Mouse (Mus musculus): ENCODE results near the gene Gm9945. TPM values are rescaled to one million over a fixed set of nuclear protein-coding genes. Genes with fewer than 3 reads are reported as not detected.

Gene Gm9945
- polyA plus RNA-seq, 1 experiment from 2014 or later, result not detected

GRCm38 (mm10) chr11:53495417-53495816 lies 15.5 kb downstream of the Gm9945 start:
- Histone ChIP-seq H3K27ac (ENCODE audit: low read length) (no peak overlapping the region), H3K4me2 (ENCODE audit: low read length) (no peak overlapping the region), H3K27me3 (ENCODE audit: control insufficient read depth, insufficient read depth, low read depth, low read length) (no peaks in the 10 kb centered on the region; the same call in 1 of the 2 replicates), H3K9ac (ENCODE audit: low read depth, low read length) (no peak overlapping the region), H3K9me3 (replicated peaks; ENCODE audit: control insufficient read depth, low read length, poor library complexity, severe bottlenecking) (no peaks in the 10 kb centered on the region), H3K36me3 (ENCODE audit: control insufficient read depth, insufficient read depth, low read length) (no peaks in the 10 kb centered on the region), H3K4me1 (ENCODE audit: control insufficient read depth, insufficient read depth, low read length) (no peaks in the 10 kb centered on the region), H3K4me3 (ENCODE audit: low read depth, low read length) (no peak overlapping the region)
- 21% methylated on average over 6 of the region's 6 CpGs for WGBS
- no peak for ATAC-seq

- Histone ChIP-seq H3K27ac (ENCODE audit: low read length) (no peak overlapping the region), H3K9me3 (replicated peaks; ENCODE audit: control insufficient read depth, low read length, poor library complexity, severe bottlenecking) (no peaks in the 10 kb centered on the region), H3K4me2 (ENCODE audit: low read length) (no peak overlapping the region), H3K27me3 (ENCODE audit: control insufficient read depth, insufficient read depth, low read depth, low read length) (no peaks in the 10 kb centered on the region; the same call in 1 of the 2 replicates), H3K9ac (ENCODE audit: low read depth, low read length) (no peak overlapping the region), H3K4me3 (ENCODE audit: low read depth, low read length) (no peak overlapping the region), H3K36me3 (ENCODE audit: control insufficient read depth, insufficient read depth, low read length) (no peaks in the 10 kb centered on the region), H3K4me1 (ENCODE audit: control insufficient read depth, insufficient read depth, low read length) (no peaks in the 10 kb centered on the region)
- WGBS, result 82% methylated on average over 6 of the region's 6 CpGs
- ATAC-seq, result no peak
Observed at GRCm38 (mm10) chr11:53496946-53497345, 17.0 kb downstream of the Gm9945 start.

GRCm38 (mm10) chr11:53500569-53500968 lies 20.6 kb downstream of the Gm9945 start:
- no peaks in the 10 kb centered on the region; the same call in 1 of the 2 replicates for H3K27me3 ChIP-seq (ENCODE audit: control insufficient read depth, insufficient read depth, low read depth, low read length)
- no peaks in the 10 kb centered on the region for H3K9me3 ChIP-seq (replicated peaks; ENCODE audit: control insufficient read depth, low read length, poor library complexity, severe bottlenecking)
- WGBS, result 9% methylated on average over 11 of the region's 11 CpGs
- ATAC-seq, result no peak
- no peaks in the 10 kb centered on the region for H3K4me1 ChIP-seq (ENCODE audit: control insufficient read depth, insufficient read depth, low read length)
- no peak overlapping the region for H3K9ac ChIP-seq (ENCODE audit: low read depth, low read length)
- H3K4me3 ChIP-seq (ENCODE audit: low read depth, low read length), result no peak overlapping the region
- no peaks in the 10 kb centered on the region for H3K36me3 ChIP-seq (ENCODE audit: control insufficient read depth, insufficient read depth, low read length)
- H3K27ac ChIP-seq (ENCODE audit: low read length), result no peak overlapping the region
- no peak overlapping the region for H3K4me2 ChIP-seq (ENCODE audit: low read length)

GRCm38 (mm10) chr11:53502039-53502765 lies 22.2 kb downstream of the Gm9945 start:
- no peak for ATAC-seq
- H3K27me3 ChIP-seq (ENCODE audit: control insufficient read depth, insufficient read depth, low read depth, low read length), result no peaks in the 10 kb centered on the region
- H3K4me2 ChIP-seq (ENCODE audit: low read length), result no peak overlapping the region
- no peak overlapping the region for H3K9ac ChIP-seq (ENCODE audit: low read depth, low read length)
- 83% methylated on average over 8 of the region's 8 CpGs for WGBS
- no peak overlapping the region for H3K27ac ChIP-seq (ENCODE audit: low read length)
- no peaks in the 10 kb centered on the region for H3K36me3 ChIP-seq (ENCODE audit: control insufficient read depth, insufficient read depth, low read length)
- H3K4me3 ChIP-seq (ENCODE audit: low read depth, low read length), result no peak overlapping the region
- H3K9me3 ChIP-seq (replicated peaks; ENCODE audit: control insufficient read depth, low read length, poor library complexity, severe bottlenecking), result no peaks in the 10 kb centered on the region
- H3K4me1 ChIP-seq (ENCODE audit: control insufficient read depth, insufficient read depth, low read length), result no peaks in the 10 kb centered on the region

GRCm38 (mm10) chr11:53503738-53504137 lies 23.8 kb downstream of the Gm9945 start:
- no peak overlapping the region for H3K27ac ChIP-seq (ENCODE audit: low read length)
- no peak overlapping the region for H3K9ac ChIP-seq (ENCODE audit: low read depth, low read length)
- WGBS, result 90% methylated on average over 5 of the region's 5 CpGs
- no peak overlapping the region for H3K4me3 ChIP-seq (ENCODE audit: low read depth, low read length)
- no peaks in the 10 kb centered on the region for H3K9me3 ChIP-seq (replicated peaks; ENCODE audit: control insufficient read depth, low read length, poor library complexity, severe bottlenecking)
- no peaks in the 10 kb centered on the region for H3K27me3 ChIP-seq (ENCODE audit: control insufficient read depth, insufficient read depth, low read depth, low read length)
- no peaks in the 10 kb centered on the region for H3K36me3 ChIP-seq (ENCODE audit: control insufficient read depth, insufficient read depth, low read length)
- H3K4me2 ChIP-seq (ENCODE audit: low read length), result no peak overlapping the region
- no peaks in the 10 kb centered on the region for H3K4me1 ChIP-seq (ENCODE audit: control insufficient read depth, insufficient read depth, low read length)
- ATAC-seq, result no peak

GRCm38 (mm10) chr11:53504376-53504775 lies 24.4 kb downstream of the Gm9945 start:
- no peaks in the 10 kb centered on the region for H3K9me3 ChIP-seq (replicated peaks; ENCODE audit: control insufficient read depth, low read length, poor library complexity, severe bottlenecking)
- no peak overlapping the region for H3K4me2 ChIP-seq (ENCODE audit: low read length)
- H3K4me3 ChIP-seq (ENCODE audit: low read depth, low read length), result no peak overlapping the region
- H3K27me3 ChIP-seq (ENCODE audit: control insufficient read depth, insufficient read depth, low read depth, low read length), result no peaks in the 10 kb centered on the region
- no peak overlapping the region for H3K27ac ChIP-seq (ENCODE audit: low read length)
- H3K36me3 ChIP-seq (ENCODE audit: control insufficient read depth, insufficient read depth, low read length), result no peaks in the 10 kb centered on the region
- ATAC-seq, result no peak
- no peaks in the 10 kb centered on the region for H3K4me1 ChIP-seq (ENCODE audit: control insufficient read depth, insufficient read depth, low read length)
- no peak overlapping the region for H3K9ac ChIP-seq (ENCODE audit: low read depth, low read length)
- 93% methylated on average over 8 of the region's 8 CpGs for WGBS

GRCm38 (mm10) chr11:53505026-53505663 lies 25.2 kb downstream of the Gm9945 start:
- no peaks in the 10 kb centered on the region for H3K27me3 ChIP-seq (ENCODE audit: control insufficient read depth, insufficient read depth, low read depth, low read length)
- H3K9me3 ChIP-seq (replicated peaks; ENCODE audit: control insufficient read depth, low read length, poor library complexity, severe bottlenecking), result no peaks in the 10 kb centered on the region
- WGBS, result 56% methylated on average over 5 of the region's 5 CpGs
- H3K27ac ChIP-seq (ENCODE audit: low read length), result no peak overlapping the region
- ATAC-seq, result no peak
- H3K9ac ChIP-seq (ENCODE audit: low read depth, low read length), result no peak overlapping the region
- no peak overlapping the region for H3K4me3 ChIP-seq (ENCODE audit: low read depth, low read length)
- no peak overlapping the region for H3K4me2 ChIP-seq (ENCODE audit: low read length)
- no peaks in the 10 kb centered on the region for H3K4me1 ChIP-seq (ENCODE audit: control insufficient read depth, insufficient read depth, low read length)
- no peaks in the 10 kb centered on the region for H3K36me3 ChIP-seq (ENCODE audit: control insufficient read depth, insufficient read depth, low read length)

- Histone ChIP-seq H3K4me3 (ENCODE audit: low read depth, low read length) (no peak overlapping the region), H3K9ac (ENCODE audit: low read depth, low read length) (no peak overlapping the region), H3K36me3 (ENCODE audit: control insufficient read depth, insufficient read depth, low read length) (no peaks in the 10 kb centered on the region), H3K27me3 (ENCODE audit: control insufficient read depth, insufficient read depth, low read depth, low read length) (no peaks in the 10 kb centered on the region), H3K9me3 (replicated peaks; ENCODE audit: control insufficient read depth, low read length, poor library complexity, severe bottlenecking) (no peaks in the 10 kb centered on the region), H3K4me1 (ENCODE audit: control insufficient read depth, insufficient read depth, low read length) (no peaks in the 10 kb centered on the region), H3K27ac (ENCODE audit: low read length) (no peak overlapping the region), H3K4me2 (ENCODE audit: low read length) (no peak overlapping the region)
- ATAC-seq, result no peak
- 85% methylated on average over 9 of the region's 9 CpGs for WGBS
Observed at GRCm38 (mm10) chr11:53507098-53507805, 27.3 kb downstream of the Gm9945 start.

- no peak overlapping the region for H3K27ac ChIP-seq (ENCODE audit: low read length)
- no peaks in the 10 kb centered on the region for H3K9me3 ChIP-seq (replicated peaks; ENCODE audit: control insufficient read depth, low read length, poor library complexity, severe bottlenecking)
- H3K27me3 ChIP-seq (ENCODE audit: control insufficient read depth, insufficient read depth, low read depth, low read length), result no peaks in the 10 kb centered on the region
- H3K4me1 ChIP-seq (ENCODE audit: control insufficient read depth, insufficient read depth, low read length), result no peaks in the 10 kb centered on the region
- no peak for ATAC-seq
- no peak overlapping the region for H3K9ac ChIP-seq (ENCODE audit: low read depth, low read length)
- H3K36me3 ChIP-seq (ENCODE audit: control insufficient read depth, insufficient read depth, low read length), result no peaks in the 10 kb centered on the region
- H3K4me2 ChIP-seq (ENCODE audit: low read length), result no peak overlapping the region
- H3K4me3 ChIP-seq (ENCODE audit: low read depth, low read length), result no peak overlapping the region
- WGBS, result 57% methylated on average over 7 of the region's 7 CpGs
Observed at GRCm38 (mm10) chr11:53508152-53508551, 28.2 kb downstream of the Gm9945 start.
